Mouse (Mus musculus): ENCODE measurements around the gene Arpc5l. TPM values are rescaled to one million over a fixed set of nuclear protein-coding genes. Genes with fewer than 3 reads are reported as not detected.

The Arpc5l gene
- polyA plus RNA-seq, 1 experiment, result 121 TPM

GRCm38 (mm10) chr2:38987803-38988510 is 17.2 kb upstream of the Arpc5l start:
- TF ChIP-seq CTCF (IDR thresholded peaks at IDR 0.05; ENCODE audit: borderline replicate concordance, insufficient read depth, low read depth, low read length) (no peak), POLR2A (IDR thresholded peaks at IDR 0.05; ENCODE audit: borderline replicate concordance, insufficient read depth, low read length) (no peak)
- no peak for DNase-seq
- Histone ChIP-seq H3K4me3 (replicated peaks; ENCODE audit: insufficient read depth, low read depth, low read length) (no peak overlapping the region), H3K27ac (ENCODE audit: insufficient read depth, low read length) (no peak overlapping the region), H3K27me3 (ENCODE audit: control insufficient read depth, insufficient read depth, low read length) (no peaks in the 10 kb centered on the region; the same call in 1 of the 2 replicates), H3K4me1 (ENCODE audit: control insufficient read depth, insufficient read depth, low read length) (peaks cover 3% of the 10 kb centered on the region; the same call in 1 of the 2 replicates)
- 68% methylated on average over 6 of the region's 6 CpGs for WGBS

- Histone ChIP-seq H3K27ac (ENCODE audit: insufficient read depth, low read length) (no peak overlapping the region), H3K4me1 (ENCODE audit: control insufficient read depth, insufficient read depth, low read length) (peaks cover 3% of the 10 kb centered on the region; the same call in 1 of the 2 replicates), H3K4me3 (replicated peaks; ENCODE audit: insufficient read depth, low read depth, low read length) (no peak overlapping the region), H3K27me3 (ENCODE audit: control insufficient read depth, insufficient read depth, low read length) (no peaks in the 10 kb centered on the region; the same call in 1 of the 2 replicates)
- WGBS, result 94% methylated on average over 2 of the region's 2 CpGs
- TF ChIP-seq CTCF (IDR thresholded peaks at IDR 0.05; ENCODE audit: borderline replicate concordance, insufficient read depth, low read depth, low read length), result no peak
- no peak for TF ChIP-seq POLR2A (IDR thresholded peaks at IDR 0.05; ENCODE audit: borderline replicate concordance, insufficient read depth, low read length)
- DNase-seq, result no peak
These were observed 16.2 kb upstream of the Arpc5l start for GRCm38 (mm10) chr2:38988929-38989328.

- Histone ChIP-seq H3K27me3 (ENCODE audit: control insufficient read depth, insufficient read depth, low read length) (no peaks in the 10 kb centered on the region; the same call in 1 of the 2 replicates), H3K4me1 (ENCODE audit: control insufficient read depth, insufficient read depth, low read length) (peaks cover 3% of the 10 kb centered on the region; the same call in 1 of the 2 replicates), H3K4me3 (replicated peaks; ENCODE audit: insufficient read depth, low read depth, low read length) (no peak overlapping the region), H3K27ac (ENCODE audit: insufficient read depth, low read length) (no peak overlapping the region)
- no peak for DNase-seq
- 73% methylated on average over 4 of the region's 4 CpGs for WGBS
- TF ChIP-seq POLR2A (IDR thresholded peaks at IDR 0.05; ENCODE audit: borderline replicate concordance, insufficient read depth, low read length) (no peak), CTCF (IDR thresholded peaks at IDR 0.05; ENCODE audit: borderline replicate concordance, insufficient read depth, low read depth, low read length) (no peak)
These were observed 13.1 kb upstream of the Arpc5l start for GRCm38 (mm10) chr2:38992004-38992403.

DNA sequence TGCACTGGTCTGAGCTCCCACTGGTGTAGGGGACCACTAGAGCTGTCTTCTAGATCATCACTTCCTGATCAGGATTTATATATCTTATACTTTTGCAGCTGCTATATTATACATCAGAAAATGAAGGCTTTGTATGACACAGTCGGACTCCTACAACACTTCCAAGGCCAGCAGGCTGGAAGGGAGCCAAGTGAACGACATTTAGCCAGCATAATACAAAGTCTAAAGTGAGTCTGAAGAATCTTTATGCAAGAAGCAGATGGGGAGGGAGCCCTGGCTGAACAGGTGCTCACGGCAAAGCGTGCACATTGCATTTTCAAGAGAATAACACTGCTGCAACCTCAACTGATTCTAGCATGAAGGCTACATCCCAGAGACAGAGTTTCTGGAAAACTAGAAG is 12.7 kb upstream of the Arpc5l start:
- H3K4me1 ChIP-seq (ENCODE audit: control insufficient read depth, insufficient read depth, low read length), result 0 out of 2 replicates have a peak, but pooled peaks cover under 1% of the 10 kb centered on the region
- WGBS, result 14% methylated on average over 4 of the region's 4 CpGs
- no peak for DNase-seq
- H3K27ac ChIP-seq (ENCODE audit: insufficient read depth, low read length), result no peak overlapping the region
- no peak overlapping the region for H3K4me3 ChIP-seq (replicated peaks; ENCODE audit: insufficient read depth, low read depth, low read length)
- no peaks in the 10 kb centered on the region; the same call in 1 of the 2 replicates for H3K27me3 ChIP-seq (ENCODE audit: control insufficient read depth, insufficient read depth, low read length)
- TF ChIP-seq CTCF (IDR thresholded peaks at IDR 0.05; ENCODE audit: borderline replicate concordance, insufficient read depth, low read depth, low read length), result no peak
- TF ChIP-seq POLR2A (IDR thresholded peaks at IDR 0.05; ENCODE audit: borderline replicate concordance, insufficient read depth, low read length), result no peak

GRCm38 (mm10) chr2:38997386-38998374 is 7.5 kb upstream of the Arpc5l start, which contains the start of gene Wdr38:
Gene Wdr38, plus strand, starts transcription at chr2:38997476.
- peak within 1 kb of the TSS; percentile 38 for H3K4me3 ChIP-seq (replicated peaks; ENCODE audit: insufficient read depth, low read depth, low read length)
- TF ChIP-seq POLR2A (IDR thresholded peaks at IDR 0.05; ENCODE audit: borderline replicate concordance, insufficient read depth, low read length) (no peak), CTCF (IDR thresholded peaks at IDR 0.05; ENCODE audit: borderline replicate concordance, insufficient read depth, low read depth, low read length) (peak; percentile 94)
- no peaks in the 10 kb centered on the region for H3K27me3 ChIP-seq (ENCODE audit: control insufficient read depth, insufficient read depth, low read length)
- no peak within 1 kb of the TSS for H3K27ac ChIP-seq (ENCODE audit: insufficient read depth, low read length)
- H3K4me1 ChIP-seq (ENCODE audit: control insufficient read depth, insufficient read depth, low read length), result 0 out of 2 replicates have a peak, but pooled peaks cover 2% of the 10 kb centered on the region
- 14% methylated on average over 33 of the region's 33 CpGs for WGBS
- DNase-seq, result peak; percentile 84 to 92

DNA sequence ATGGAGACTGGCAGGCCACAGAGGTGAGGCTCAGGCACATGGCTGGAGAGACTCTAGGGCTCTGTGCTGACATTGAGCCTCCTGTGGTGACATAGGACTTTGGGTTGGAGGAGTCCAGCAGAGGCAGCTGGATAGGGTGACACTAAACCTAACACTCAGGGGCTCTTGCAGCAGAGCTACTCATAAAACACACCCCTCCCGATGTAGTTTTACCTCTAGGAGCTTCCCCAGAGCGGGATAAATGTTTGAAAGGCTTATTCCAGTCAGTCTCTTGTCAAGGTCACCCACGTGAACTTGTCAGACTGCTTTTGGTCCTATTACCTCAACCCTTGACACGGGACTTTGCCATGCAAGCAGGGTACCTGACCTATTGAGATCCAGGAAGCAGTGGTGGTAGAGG is 5.8 kb upstream of the Arpc5l start:
- TF ChIP-seq CTCF (IDR thresholded peaks at IDR 0.05; ENCODE audit: borderline replicate concordance, insufficient read depth, low read depth, low read length) (no peak), POLR2A (IDR thresholded peaks at IDR 0.05; ENCODE audit: borderline replicate concordance, insufficient read depth, low read length) (no peak)
- 68% methylated on average over 4 of the region's 4 CpGs for WGBS

DNA sequence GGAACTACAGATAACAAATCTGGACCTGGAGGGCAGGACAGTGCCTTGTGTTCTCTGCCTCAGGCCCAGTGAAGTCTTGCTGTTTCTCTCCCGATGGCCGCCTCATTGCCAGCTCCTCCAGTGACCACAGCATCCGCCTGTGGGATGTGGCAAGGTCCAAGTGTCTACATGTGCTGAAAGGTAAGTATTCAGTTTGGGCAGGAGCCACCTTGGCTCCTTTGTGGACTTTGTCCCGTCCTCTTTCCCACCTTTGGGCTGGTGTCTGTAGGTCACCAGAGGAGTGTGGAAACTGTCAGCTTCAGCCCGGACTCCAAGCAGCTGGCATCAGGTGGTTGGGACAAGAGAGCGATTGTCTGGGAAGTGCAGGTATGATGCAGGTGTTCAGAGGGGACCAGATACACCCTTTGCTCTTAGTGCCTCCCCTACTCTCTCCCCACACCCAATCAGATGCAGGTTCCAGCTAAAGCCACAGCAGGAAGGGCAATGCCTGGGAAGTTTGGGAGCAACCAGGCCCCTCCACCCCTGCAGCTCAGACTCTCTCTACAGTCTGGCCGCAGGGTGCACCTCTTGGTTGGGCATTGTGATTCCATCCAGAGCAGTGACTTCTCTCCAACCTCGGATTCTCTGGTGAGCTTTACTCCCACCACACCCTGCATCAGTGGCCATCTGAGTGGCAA is 5.1 kb upstream of the Arpc5l start:
- no peak overlapping the region for H3K4me3 ChIP-seq (replicated peaks; ENCODE audit: insufficient read depth, low read depth, low read length)
- WGBS, result 67% methylated on average over 8 of the region's 8 CpGs
- H3K27me3 ChIP-seq (ENCODE audit: control insufficient read depth, insufficient read depth, low read length), result no peaks in the 10 kb centered on the region
- no peak overlapping the region for H3K27ac ChIP-seq (ENCODE audit: insufficient read depth, low read length)
- H3K4me1 ChIP-seq (ENCODE audit: control insufficient read depth, insufficient read depth, low read length), result peaks cover 6% of the 10 kb centered on the region
- DNase-seq, result no peak
- no peak for TF ChIP-seq POLR2A (IDR thresholded peaks at IDR 0.05; ENCODE audit: borderline replicate concordance, insufficient read depth, low read length)
- no peak for TF ChIP-seq CTCF (IDR thresholded peaks at IDR 0.05; ENCODE audit: borderline replicate concordance, insufficient read depth, low read depth, low read length)

More for the DNA sequence above, 5.8 kb upstream of the Arpc5l start:
- DNase-seq, result no peak
- H3K4me3 ChIP-seq (replicated peaks; ENCODE audit: insufficient read depth, low read depth, low read length), result no peak overlapping the region
- H3K27me3 ChIP-seq (ENCODE audit: control insufficient read depth, insufficient read depth, low read length), result no peaks in the 10 kb centered on the region
- H3K27ac ChIP-seq (ENCODE audit: insufficient read depth, low read length), result no peak overlapping the region
- peaks cover 6% of the 10 kb centered on the region for H3K4me1 ChIP-seq (ENCODE audit: control insufficient read depth, insufficient read depth, low read length)
